Mouse (Mus musculus) left cerebral cortex, adult 8-10 months (tissue): ENCODE data around the gene Olfr1219. TPM values are rescaled to one million over a fixed set of nuclear protein-coding genes. Genes with fewer than 3 reads are reported as not detected.

ENCODE experiments used
- DNase-seq, 2 experiments: peaks; one replicate each; pipeline ENCODE4 v3.0.0; 2022; ENCODE audit warnings: low spot score in 2 of 2
- total RNA-seq, 4 experiments: library from RNA; stranded (reverse); gene quantifications; 2 replicates each; pipeline ENCODE4 v1.2.4; 2022

The Olfr1219 gene
- total RNA-seq: not detected

- no peak for DNase-seq
Observed at GRCm38 (mm10) chr2:89083413-89083812, at the start of gene Olfr1219. Olfr1219 (minus strand) TSS chr2:89083513.

DNA sequence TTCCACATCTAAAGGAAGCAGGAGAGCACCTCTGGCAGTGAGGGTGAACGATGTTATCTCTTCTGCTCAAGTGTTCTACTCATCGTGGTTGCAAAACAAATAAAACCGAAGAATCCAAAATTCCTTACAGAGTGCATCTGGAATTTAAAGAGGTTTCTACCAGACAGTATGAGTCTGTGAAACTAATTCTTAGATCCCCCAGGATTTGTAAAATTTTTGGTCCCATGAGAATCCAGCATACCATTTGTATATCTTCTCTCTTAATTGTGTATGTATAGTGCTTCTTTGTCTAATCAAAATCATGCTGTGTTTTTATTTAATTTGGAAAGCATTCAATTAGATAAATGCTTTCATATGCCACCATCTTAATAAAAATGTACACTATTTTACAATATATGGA is 49.6 kb upstream of the Olfr1219 start, which contains the start of gene Olfr1222:
Gene Olfr1222 (minus strand): TSS at position 101 of the 400 bp plus-strand sequence.
- DNase-seq: no peak

GRCm38 (mm10) chr2:89117183-89117582 is 33.9 kb upstream of the Olfr1219 start, which contains the start of gene Olfr1221:
Olfr1221 (minus strand) TSS chr2:89117283.
- no peak for DNase-seq

GRCm38 (mm10) chr2:89106735-89107134 is 23.4 kb upstream of the Olfr1219 start, which contains the start of gene Olfr1220:
Olfr1220 (minus strand) TSS chr2:89106835.
- DNase-seq: no peak

DNA sequence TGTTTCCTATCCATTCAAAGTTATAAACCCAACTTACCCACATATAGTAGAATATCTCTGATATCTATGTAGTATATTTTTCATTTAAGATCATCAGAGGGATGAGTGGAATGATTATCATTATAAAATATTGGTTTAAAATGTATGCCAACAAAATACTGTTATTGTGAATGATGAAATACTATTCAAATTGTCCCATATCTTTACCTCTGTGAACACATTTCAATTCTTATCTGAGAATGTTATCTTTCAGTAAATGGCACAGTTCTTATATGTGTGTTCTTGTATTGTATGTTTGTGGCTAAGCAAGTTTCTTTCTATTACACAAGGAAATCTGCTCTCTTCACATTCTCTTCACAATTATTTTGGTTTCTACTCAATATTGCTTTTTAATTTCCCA is 22.3 kb upstream of the Olfr1219 start:
- DNase-seq: no peak

- no peak for DNase-seq
Observed at GRCm38 (mm10) chr2:89093848-89094247, 10.5 kb upstream of the Olfr1219 start.

GRCm38 (mm10) chr2:89081487-89081886 is 1.8 kb downstream of the Olfr1219 start:
- no peak for DNase-seq

DNA sequence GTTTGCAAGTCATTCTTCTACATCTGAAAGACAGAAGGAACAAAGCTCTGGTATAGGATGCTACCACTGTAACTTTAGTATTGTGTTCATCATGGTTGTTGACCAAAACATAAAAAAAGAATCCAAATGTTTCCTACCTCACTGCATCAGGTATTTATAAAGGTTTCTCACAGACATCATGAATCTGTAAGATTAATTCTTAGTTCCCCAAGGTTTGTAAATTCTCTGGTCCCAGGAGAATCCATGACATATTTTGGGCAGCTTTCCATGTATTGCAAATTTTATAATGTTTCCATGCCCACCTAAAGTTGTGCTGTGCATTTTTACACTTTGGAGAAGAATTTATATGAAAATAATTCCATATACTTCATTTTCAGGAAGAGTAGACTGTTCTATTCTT is 22.2 kb downstream of the Olfr1219 start, which contains the start of gene Olfr1218:
Gene Olfr1218 (minus strand): TSS at position 101 of the 400 bp plus-strand sequence.
- no peak for DNase-seq

DNA sequence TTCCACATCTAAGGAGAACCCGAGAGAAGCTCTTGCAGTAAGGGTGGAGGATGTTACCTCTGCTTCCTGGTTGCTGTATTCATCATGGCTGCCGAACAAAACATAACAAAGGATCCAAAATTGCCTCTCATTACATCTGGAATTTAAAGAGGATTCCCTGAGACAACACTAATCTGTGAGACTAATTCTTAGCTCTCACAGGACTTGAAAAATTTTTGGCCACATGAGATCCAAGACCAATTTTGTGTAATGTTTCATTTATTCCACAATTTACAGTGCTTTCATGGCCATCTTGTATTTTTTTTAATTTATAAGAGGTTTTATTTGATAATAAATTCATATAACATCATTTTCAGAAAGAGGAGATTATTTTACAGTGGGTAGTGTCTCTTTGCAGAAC is 51.3 kb downstream of the Olfr1219 start, which contains the start of gene Olfr1217:
Gene Olfr1217 (minus strand): TSS at position 101 of the 400 bp plus-strand sequence.
- no peak for DNase-seq

Other genes starting within 250 kb of the Olfr1219 start
- not detected for gene Olfr1204, start 234.2 kb downstream of the Olfr1219 start, total RNA-seq
- gene Olfr1206, start 220.3 kb downstream of the Olfr1219 start, total RNA-seq: not detected
- gene Olfr1208, start 181.2 kb downstream of the Olfr1219 start, total RNA-seq: not detected
- gene Olfr1209, start 168.4 kb downstream of the Olfr1219 start, total RNA-seq: not detected
- gene Olfr1211, start 145.4 kb downstream of the Olfr1219 start, total RNA-seq: not detected
- not detected for gene Olfr1212, start 129.5 kb downstream of the Olfr1219 start, total RNA-seq
- not detected for gene Gm13762, start 103.2 kb downstream of the Olfr1219 start, total RNA-seq
- gene Olfr1214, start 90.9 kb downstream of the Olfr1219 start, total RNA-seq: not detected
- gene Olfr1215, start 76.5 kb downstream of the Olfr1219 start, total RNA-seq: not detected
- not detected for gene Olfr1216, start 65.2 kb downstream of the Olfr1219 start, total RNA-seq
- gene Olfr1217, start 51.4 kb downstream of the Olfr1219 start, total RNA-seq: not detected
- gene Olfr1218, start 22.3 kb downstream of the Olfr1219 start, total RNA-seq: not detected
- not detected for gene Olfr1220, start 23.3 kb upstream of the Olfr1219 start, total RNA-seq
- not detected for gene Olfr1221, start 33.8 kb upstream of the Olfr1219 start, total RNA-seq
- not detected for gene Olfr1222, start 49.5 kb upstream of the Olfr1219 start, total RNA-seq
- gene Olfr1223, start 68.0 kb upstream of the Olfr1219 start, total RNA-seq: not detected
- not detected for gene Olfr1224-ps1, start 80.6 kb upstream of the Olfr1219 start, total RNA-seq
- not detected for gene Olfr1225, start 91.2 kb upstream of the Olfr1219 start, total RNA-seq
- gene Olfr1226, start 116.5 kb upstream of the Olfr1219 start, total RNA-seq: not detected
- gene Olfr1228, start 170.5 kb upstream of the Olfr1219 start, total RNA-seq: not detected
- gene Olfr1229, start 204.5 kb upstream of the Olfr1219 start, total RNA-seq: not detected
- gene Olfr1230, start 213.8 kb upstream of the Olfr1219 start, total RNA-seq: not detected
- gene Olfr1231, start 223.6 kb upstream of the Olfr1219 start, total RNA-seq: not detected
- not detected for gene Olfr1232, start 246.2 kb upstream of the Olfr1219 start, total RNA-seq